Mouse (Mus musculus): ENCODE data around the gene B4galt5.

GRCm38 (mm10) chr2:167314491-167314890, 34.5 kb downstream of the B4galt5 start:
- TF ChIP-seq CTCF (IDR thresholded peaks at IDR 0.05; ENCODE audit: low read depth) (no peak), EP300 (optimal IDR thresholded peaks at IDR 0.05) (no peak)

Measured in stomach, postnatal 0 days (tissue).